Comparison of ENCODE assay signal across 21 mouse cellular contexts in genomic region chr5:122727096-122727495, GRCm38 (mm10). TPM values are rescaled to one million over a fixed set of nuclear protein-coding genes. Genes with fewer than 3 reads are reported as not detected.
DNase-seq lines count a peak whose midpoint lies in the region; ATAC-seq and TF ChIP-seq lines count a peak whose summit lies in the region.
"Had no signal": no experiment of that assay in that cellular context is flagged by ENCODE, and none has a peak within 500 bp of the region (broad histone marks: within the 10 kb centered on the region; RNA-seq: fewer than 3 reads in every experiment).

No protein-coding gene starts in this region.

- H3K27ac ChIP-seq in cerebellum, adult 2 months (ENCODE audit: insufficient read depth, low read length) = peak overlapping the region; percentile 49
- no peak overlapping the region for H3K27ac ChIP-seq in small intestine, adult 2 months (ENCODE audit: insufficient read depth, low read depth, low read length)
- H3K27ac ChIP-seq: embryonic facial prominence, embryonic 10.5 days; embryonic facial prominence, embryonic 12.5 days; forebrain, embryonic 13.5 days; forebrain, embryonic 15.5 days had no signal

- peak; percentile 62 for DNase-seq in cerebellum, adult 11-12 months
- peak; percentile 47 to 71 for DNase-seq in cerebellum, adult 2 months
- DNase-seq in cerebellum, adult 11 months = no peak
- peak; percentile 68 for DNase-seq in cerebellum, adult 9-11 months
- DNase-seq in cerebellum, postnatal 10 days = no peak
- DNase-seq: adrenal gland, adult 8-10 months; adrenal gland, postnatal 14 days; adrenal gland, postnatal 36 days; B cell, adult 2 months; forebrain, postnatal 0 days had no signal

- H3K27me3 ChIP-seq in cerebellum, adult 2 months (ENCODE audit: control insufficient read depth, insufficient read depth, low read length) = no peaks in the 10 kb centered on the region
- H3K27me3 ChIP-seq in small intestine, adult 2 months (ENCODE audit: control insufficient read depth, insufficient read depth, low read length) = no peaks in the 10 kb centered on the region
- H3K27me3 ChIP-seq: CH12.LX; embryonic facial prominence, embryonic 12.5 days; forebrain, embryonic 13.5 days; forebrain, embryonic 15.5 days; Patski had no signal

- no peak for ATAC-seq in cerebellum, adult (ENCODE audit: insufficient number of reproducible peaks, low FRiP score, low TSS enrichment)
- no peak for ATAC-seq in monocyte, adult 5-6 weeks (replicated peaks; ENCODE audit: insufficient number of reproducible peaks, low FRiP score, low TSS enrichment, poor library complexity, severe bottlenecking)
- ATAC-seq: activated CD4-positive, CD25-positive, alpha-beta regulatory T cell, adult 4 months; CD4-positive, CD25-positive, alpha-beta regulatory T cell, adult 4 months; forebrain, embryonic 13.5 days; forebrain, embryonic 15.5 days; forebrain, postnatal 0 days; Patski had no signal

- no peak overlapping the region for H3K4me3 ChIP-seq in cerebellum, adult 2 months (replicated peaks; ENCODE audit: insufficient read depth, low read depth, low read length)
- H3K4me3 ChIP-seq in small intestine, adult 2 months (ENCODE audit: low read depth, low read length) = no peak overlapping the region
- H3K4me3 ChIP-seq: embryonic facial prominence, embryonic 10.5 days; embryonic facial prominence, embryonic 12.5 days; forebrain, embryonic 13.5 days; forebrain, embryonic 15.5 days had no signal

- no peak for TF ChIP-seq CTCF in cerebellum, adult 2 months (IDR thresholded peaks at IDR 0.05; ENCODE audit: borderline replicate concordance, insufficient read depth, low read depth, low read length)
- peak; percentile 14; the same call in 1 of the 2 replicates for TF ChIP-seq CTCF in small intestine, adult 2 months (IDR thresholded peaks at IDR 0.05; ENCODE audit: extremely low read depth, insufficient read length, insufficient replicate concordance, low read depth, low read length)

- TF ChIP-seq POLR2A in cerebellum, adult 2 months (IDR thresholded peaks at IDR 0.05; ENCODE audit: borderline replicate concordance, insufficient read depth, low read length) = no peak
- no peak for TF ChIP-seq POLR2A in small intestine, adult 2 months (IDR thresholded peaks at IDR 0.05; ENCODE audit: low read depth, low read length)

- H3K36me3 ChIP-seq in small intestine, adult 2 months (ENCODE audit: control insufficient read depth, insufficient read depth, low read length) = peaks cover 12% of the 10 kb centered on the region
- H3K36me3 ChIP-seq: embryonic facial prominence, embryonic 12.5 days; forebrain, embryonic 15.5 days had no signal

- H3K4me1 ChIP-seq in cerebellum, adult 2 months (ENCODE audit: control insufficient read depth, insufficient read depth, low read length) = peaks cover 14% of the 10 kb centered on the region
- H3K4me1 ChIP-seq in small intestine, adult 2 months (ENCODE audit: control insufficient read depth, insufficient read depth, insufficient read length, low read length) = 0 out of 2 replicates have a peak, but pooled peaks cover 6% of the 10 kb centered on the region
- H3K4me1 ChIP-seq: forebrain, embryonic 13.5 days; forebrain, embryonic 15.5 days had no signal

- 43% methylated on average over 7 of the region's 7 CpGs for WGBS in cerebellum, adult 2 months
- WGBS in small intestine, adult 2 months = 98% methylated on average over 7 of the region's 7 CpGs

RNA-seq across cellular contexts. Expression of gene P2rx4, which starts 19.8 kb away (rescaled TPM):
- polyA plus RNA-seq in cerebellum, adult 2 months (2012; rRNA removed) = 42.0 and 48.3 TPM in 2 replicates
- polyA plus RNA-seq in small intestine, adult 2 months (2012; rRNA removed) = 26.6 and 61.9 TPM in 2 replicates
- 16.5 to 37.1 TPM (median 26.3 TPM) in 3 replicates for total RNA-seq in monocyte, adult 5-6 weeks (2017)

RNA-seq across cellular contexts. Expression of gene Camkk2, which starts 52.1 kb away (rescaled TPM):
- 212 and 243 TPM in 2 replicates for polyA plus RNA-seq in cerebellum, adult 2 months (2012; rRNA removed)
- 6.8 and 6.9 TPM in 2 replicates for polyA plus RNA-seq in small intestine, adult 2 months (2012; rRNA removed)
- total RNA-seq in monocyte, adult 5-6 weeks (2017) = 63.5 to 74.7 TPM (median 70.1 TPM) in 3 replicates

Comparison
In these comparisons a context has a peak if more than half of its experiments do, and no peak if none do; other contexts are left out.
1. DNase-seq: peak in cerebellum, adult 11-12 months (single experiment), cerebellum, adult 2 months (2 of 2) and cerebellum, adult 9-11 months (single experiment); none in cerebellum, adult 11 months (single experiment) and cerebellum, postnatal 10 days (0 of 2).
2. RNA of gene Camkk2, which starts 52.1 kb away (polyA plus RNA-seq): 212 to 243 TPM in cerebellum, adult 2 months; 6.8 to 6.9 TPM in small intestine, adult 2 months; every median in the first group is over 10 times any median in the second.